Mouse (Mus musculus) left cerebral cortex, adult 8-10 months (tissue): ENCODE measurements around the gene Magi1. TPM values are rescaled to one million over a fixed set of nuclear protein-coding genes. Genes with fewer than 3 reads are reported as not detected.
A peak's percentile ranks its signal among the peaks of the same experiment; 100 is the strongest.
"Not testable (repeated sequence)": the region's sequence is repeated elsewhere in the genome, so short reads cannot be mapped to it uniquely, and the experiment has no call there.

Experiments
- DNase-seq, 2 experiments: peaks; one replicate each; pipeline ENCODE4 v3.0.0; 2022; ENCODE audit warnings: low spot score in 2 of 2
- total RNA-seq, 4 experiments: library from RNA; stranded (reverse); gene quantifications; 2 replicates each; pipeline ENCODE4 v1.2.4; 2022

Gene Magi1
- total RNA-seq, 4 experiments from 2014 or later, result 69.1 to 81.7 (median 71.1) TPM

DNA sequence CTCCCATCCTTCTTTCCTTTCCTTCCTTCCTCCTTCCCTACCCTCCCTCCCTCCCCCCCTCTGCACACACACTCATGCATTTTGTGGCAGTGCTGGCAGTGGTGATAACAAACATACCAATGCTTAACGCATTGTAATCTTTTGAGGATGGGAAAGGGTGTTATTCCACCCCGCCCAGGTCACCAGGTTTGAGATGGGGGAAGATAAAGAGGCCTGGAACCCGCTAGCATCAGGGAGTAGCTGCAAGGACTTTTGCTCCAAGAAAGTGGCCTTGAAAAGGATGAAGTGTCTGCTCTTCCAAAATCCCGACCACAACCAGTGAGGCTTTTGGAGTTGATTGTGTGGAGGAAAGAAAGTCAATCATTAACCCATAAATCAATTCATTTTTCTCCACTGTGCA, 218.9 kb downstream of the Magi1 start:
- no peak for DNase-seq

DNA sequence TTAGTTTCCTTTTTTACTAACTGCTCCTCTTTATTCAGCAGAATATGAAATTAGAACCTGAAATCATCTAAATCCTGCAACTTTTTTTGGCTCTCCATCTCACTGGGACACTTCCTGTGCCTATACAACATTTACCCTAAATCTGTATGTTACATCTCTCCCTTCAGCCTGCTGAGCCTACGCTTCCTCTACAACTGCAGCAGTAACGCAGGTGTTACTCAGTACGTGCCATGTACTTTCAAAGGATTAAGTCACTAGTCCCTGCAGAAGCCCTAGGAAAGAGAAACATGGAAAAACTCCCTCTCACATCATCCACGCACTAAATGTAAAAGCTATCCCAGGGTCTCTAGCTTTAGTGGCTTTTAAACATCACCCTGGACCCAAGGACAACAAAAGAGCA, 220.2 kb downstream of the Magi1 start:
- DNase-seq, result no peak

DNA sequence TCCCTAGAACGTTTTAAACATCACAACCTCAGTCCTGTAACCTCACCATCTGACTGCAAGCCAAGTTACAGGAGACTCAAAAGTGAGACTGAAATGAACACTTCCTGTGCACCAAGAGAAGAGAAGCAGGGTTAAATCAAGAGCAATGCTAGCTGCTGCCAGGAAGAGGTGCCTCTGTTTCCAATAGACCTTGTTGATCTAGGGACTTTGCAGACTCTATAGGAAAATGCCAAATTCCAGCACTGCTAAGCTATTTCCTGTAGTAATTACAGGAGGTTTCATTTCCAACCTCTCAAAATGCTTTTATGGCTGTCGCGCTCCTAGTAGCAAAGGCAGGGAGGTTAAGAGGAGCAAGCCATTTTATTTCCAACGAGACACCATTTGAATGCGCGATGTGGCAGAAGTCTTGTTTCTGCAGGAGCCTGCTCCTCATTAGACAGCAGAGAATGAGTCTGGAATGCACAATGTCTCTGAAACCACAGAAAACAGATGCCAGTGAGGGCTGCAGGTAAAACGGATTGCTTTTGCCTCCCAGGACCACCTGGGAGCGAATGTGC, 222.2 kb downstream of the Magi1 start:
- no peak for DNase-seq

DNA sequence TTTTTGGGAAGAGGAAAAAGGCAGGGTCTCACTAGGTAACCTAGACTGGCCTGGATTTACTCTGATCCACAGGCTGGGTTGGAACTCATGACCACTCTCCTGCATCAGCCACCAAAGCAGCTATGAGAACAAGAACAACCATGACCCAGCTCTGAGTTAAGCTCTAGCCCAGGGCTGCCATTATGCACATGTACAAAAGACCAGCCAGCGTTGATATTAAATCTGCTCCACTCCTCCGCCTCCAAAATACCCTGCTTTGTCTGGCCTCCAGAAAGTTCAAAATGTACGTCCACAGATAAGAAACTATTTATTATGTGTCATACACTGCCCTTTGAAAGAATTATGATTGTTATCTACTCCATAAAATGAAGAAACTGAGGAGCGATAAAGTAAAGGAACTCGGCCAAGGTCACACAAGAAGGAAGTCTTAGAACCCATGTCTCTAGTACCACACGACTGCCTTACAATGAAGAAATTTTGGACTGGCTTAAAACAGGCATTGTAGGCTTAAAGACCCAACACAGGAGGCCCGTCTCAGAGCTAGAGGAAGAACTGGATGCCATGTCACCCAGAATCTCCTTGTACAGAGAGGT, 223.0 kb downstream of the Magi1 start:
- no peak for DNase-seq

DNA sequence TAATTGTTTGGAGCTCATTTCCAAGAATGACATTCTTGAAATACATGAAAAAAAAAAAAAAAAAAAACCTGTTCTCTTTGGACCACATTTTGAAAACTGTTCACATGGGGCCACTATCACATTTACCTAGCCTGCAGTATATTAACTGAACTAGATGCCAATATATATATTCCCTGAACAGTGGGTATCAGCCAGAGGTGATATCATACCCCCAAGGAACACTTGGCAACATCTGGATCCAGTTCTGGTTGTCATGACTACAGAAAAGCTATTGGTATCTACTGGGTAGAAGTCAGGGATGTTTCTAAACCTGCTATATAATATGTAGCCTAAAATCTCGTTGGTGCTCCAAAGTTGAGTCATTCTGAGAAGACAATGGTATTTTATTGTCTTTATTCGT, 224.6 kb downstream of the Magi1 start:
- DNase-seq, result no peak

DNA sequence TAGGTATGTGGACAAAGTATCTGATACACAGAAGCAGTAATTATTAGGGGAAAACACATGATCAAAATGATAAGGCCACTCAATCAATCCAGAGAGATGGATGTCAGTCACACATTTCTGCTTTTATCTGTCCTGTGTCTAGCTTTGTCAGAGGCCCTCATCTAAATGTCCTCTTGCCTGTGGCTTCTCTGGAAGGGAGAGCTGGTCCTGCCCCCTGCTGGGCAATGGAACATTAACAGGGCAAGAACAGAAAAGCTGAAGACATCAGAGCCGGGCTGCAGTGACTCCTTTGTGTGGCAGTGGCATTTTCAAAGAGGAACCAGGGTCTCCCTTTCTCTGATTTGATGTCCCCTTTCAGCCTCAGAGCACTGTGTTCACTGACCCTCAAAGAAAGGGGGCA, 229.8 kb downstream of the Magi1 start:
- peak; percentile 17 to 45 for DNase-seq

DNA sequence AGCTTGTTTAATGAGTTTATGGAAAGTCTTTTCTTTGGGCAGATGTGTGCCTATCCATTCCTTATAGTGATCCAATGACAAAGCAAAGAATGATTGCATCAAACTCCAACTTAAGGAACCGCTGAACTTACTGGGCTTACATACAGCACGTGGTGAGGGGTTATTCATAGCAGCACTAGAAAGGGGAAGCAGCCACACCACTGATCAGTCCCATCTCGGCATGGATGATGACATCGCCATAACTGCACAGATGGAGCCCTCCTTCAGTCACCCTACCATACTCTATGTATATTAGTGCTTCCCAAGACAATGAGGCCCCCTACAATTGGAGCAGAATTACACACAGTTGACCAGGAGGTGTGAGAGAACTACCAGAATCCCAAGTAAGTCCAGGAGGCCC, 238.5 kb downstream of the Magi1 start:
- no peak for DNase-seq

DNA sequence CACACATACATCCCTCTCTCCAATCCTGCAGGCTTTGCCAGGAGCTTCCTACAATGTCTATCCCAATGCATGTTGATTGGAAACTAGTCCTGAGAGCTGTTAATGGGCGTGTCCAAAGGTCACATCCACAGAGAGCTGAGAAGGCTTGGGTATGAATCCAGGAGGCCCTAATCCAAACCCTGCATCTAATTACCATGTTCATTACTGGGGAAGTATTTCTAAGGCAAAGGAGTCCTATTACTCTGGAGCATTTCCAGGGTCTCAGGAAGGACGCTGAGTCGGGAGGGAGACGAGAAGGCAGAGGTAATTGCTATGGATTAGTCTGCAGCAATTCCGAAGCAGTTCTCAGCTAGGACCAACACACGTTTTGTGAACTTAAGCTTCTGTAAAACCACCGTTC, 240.3 kb downstream of the Magi1 start:
- no peak for DNase-seq

DNA sequence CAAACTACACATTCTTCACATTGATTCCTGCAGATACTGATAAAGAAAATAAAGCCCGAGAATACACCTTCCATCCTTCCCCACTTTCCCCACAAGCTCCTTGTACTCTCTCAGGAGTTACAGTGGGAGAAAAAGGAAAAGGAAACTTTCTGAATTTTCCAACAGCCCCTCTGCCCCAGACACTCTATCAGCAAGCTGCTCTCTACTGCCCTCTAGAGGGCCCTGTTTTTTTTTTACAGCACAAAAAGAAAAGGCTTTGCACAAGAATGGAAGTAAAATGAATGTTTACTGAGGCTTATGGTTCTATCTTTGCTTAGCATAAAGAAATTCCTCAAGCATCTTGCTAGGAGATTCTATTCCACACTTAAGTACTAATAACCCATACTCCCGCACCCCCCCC, 243.6 kb downstream of the Magi1 start:
- no peak for DNase-seq

DNA sequence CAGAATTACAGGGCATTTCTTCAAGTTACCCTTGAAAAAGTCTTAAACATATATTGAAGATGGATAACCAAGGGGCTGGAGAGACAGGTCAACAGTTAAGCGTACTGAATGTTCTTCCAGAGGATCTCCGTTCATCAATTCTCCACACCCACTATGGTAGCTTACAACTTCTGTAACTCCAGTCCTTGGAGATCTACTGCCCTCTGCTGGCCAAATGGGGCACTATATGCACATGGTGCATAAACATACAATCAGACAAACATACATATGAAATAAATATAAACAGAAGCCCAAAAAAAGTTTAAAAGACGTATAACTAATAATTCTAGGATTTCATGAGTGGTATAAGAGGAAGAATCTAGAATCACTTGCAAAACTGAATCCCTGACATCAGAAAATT, 244.8 kb downstream of the Magi1 start:
- no peak for DNase-seq

DNA sequence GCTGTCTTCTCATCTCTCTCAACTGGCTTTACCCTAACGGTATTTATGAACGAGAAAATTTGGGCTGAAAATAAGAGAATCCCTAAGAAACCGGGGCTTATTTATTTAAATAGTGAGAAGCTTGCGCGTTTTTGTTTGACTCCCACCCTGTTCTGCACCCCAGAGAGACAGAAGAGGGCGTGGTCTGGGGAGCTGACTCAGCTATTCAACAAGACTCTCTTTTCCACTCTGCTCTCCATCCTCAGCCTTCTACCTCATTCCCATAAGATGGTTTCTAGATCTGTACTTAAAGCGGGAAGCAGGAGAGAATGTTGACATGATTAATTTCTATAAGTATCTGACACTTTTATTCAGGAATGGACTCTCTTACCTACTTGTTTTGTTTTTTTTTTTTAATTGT, 247.2 kb downstream of the Magi1 start:
- no peak for DNase-seq

DNA sequence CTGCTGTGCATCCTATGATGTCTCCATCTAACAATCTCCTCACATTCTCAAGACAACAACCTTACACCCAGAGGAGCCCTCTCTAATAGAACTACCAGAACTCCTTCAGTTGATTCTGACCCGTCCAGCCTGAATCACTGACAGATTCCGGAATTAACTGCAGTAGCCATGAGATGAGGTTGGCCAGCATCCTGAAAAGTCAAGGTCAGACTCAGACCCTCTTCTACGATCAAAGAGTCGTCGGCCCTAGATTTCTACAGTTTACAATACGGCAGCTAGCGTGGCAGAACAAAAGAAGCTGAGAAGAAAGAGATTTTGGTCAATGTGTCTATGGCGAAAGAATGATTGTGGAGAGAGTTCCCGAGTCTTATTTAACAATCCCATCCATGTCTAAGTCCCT, 257.4 kb downstream of the Magi1 start:
- no peak for DNase-seq

DNA sequence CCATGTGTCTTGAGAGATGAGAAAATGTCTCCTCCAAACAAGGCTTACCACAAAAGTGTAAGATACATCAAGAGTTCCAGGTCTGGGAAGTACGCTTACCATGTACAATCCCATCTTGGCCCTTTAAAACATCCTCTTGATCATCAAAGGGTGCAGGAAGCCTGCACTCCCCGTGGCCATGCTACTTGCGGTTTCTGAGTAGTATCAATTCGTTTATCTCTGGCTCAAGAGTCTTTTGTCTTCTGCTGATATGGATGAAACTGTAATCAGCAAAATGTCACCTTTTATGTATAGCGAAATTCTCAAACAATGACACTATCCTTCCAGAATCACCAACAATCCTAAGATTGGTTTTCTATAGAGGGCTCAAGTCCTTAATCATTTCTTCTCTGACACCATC, 261.3 kb downstream of the Magi1 start:
- DNase-seq, result no peak

DNA sequence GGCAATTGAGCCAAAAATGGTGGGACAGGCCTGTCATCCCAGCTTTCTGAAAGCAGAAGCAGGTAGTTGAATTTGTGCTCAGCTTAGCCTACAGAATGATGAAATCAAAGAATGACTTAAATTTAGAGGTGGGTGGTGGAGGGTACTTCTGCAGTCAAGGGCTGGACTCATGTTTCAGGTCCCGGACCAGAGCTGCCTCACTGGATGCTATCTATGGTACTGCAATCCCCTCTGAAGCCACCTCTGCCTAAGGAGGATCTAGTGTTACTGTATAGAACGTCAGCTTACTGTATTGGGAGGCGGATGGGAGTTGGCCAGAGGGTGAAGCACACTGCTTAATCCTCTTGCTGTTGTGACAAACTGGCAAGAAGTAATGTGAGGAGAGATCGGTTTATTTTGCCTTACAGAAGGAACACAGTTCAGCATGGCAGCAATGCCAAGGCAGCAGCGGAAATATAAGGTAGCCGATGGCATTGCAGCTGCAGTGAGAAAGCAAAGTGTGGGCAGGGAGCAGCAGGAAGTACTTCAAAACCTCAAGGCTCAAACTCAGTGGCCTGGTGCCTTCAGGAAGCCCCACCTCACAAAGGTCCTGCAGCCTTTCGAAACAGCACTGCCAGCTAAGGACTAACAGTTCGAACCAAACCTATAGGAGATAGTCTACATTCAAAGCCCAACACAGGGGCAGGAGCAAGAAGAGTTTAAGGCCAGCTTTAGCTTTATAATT, 262.3 kb downstream of the Magi1 start:
- no peak for DNase-seq

DNA sequence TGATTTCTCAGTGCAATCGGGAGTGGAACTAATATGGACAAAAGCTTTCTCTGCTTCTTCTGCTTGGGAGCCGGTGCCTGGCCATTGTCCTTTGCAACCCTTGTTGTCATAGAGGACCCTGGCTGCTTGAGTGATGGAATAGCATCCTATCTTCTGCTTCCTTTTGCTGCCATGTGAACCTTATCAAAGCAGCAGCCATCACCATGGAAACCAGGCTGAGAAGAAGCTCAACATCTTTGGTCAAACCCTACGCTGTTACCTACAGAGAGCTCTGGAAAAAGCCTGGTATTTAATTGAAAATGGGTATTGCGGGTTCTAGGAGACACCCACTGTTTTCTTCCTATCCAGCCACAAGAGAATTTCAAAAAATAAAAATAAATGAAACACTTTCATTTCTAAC, 263.2 kb downstream of the Magi1 start:
- DNase-seq, result peak in 1 of 2 experiments; percentile 22

DNA sequence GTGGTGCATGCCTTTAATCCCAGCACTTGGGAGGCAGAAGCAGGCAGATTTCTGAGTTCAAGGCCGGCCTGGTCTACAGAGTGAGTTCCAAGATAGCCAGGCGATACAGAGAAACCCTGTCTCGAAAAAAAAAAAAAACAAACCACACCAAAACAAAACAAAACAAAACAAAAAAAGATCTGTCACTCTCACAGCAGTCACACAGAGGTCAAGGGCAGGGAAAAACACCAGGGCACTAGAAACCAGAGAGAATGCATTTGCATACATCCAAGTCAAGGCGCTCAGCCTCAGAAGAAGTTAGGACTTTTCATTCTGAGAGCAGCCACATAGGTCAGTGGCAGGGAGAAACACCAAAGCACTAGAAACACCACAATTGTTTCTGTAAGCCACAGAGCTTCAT, 263.8 kb downstream of the Magi1 start:
- no peak for DNase-seq

DNA sequence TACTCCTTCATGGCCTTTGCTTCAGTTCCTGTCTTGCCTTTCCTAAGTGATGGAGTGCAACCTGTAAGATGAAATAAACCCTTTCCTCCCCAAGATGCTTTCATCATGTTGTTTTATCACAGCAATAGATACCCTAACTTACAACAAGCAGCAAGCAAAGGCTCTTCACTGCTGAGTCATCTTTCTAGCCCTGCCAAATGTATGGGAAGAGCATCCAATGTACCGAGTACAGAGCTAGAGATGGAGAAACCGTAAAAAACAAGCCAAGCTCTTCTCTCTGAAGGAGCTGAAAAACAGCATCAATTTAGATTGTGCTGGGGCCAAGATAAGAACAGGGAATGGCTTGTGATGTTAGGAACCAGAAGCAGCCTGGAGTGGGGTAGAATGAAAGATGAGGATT, 270.0 kb downstream of the Magi1 start:
- no peak for DNase-seq

DNA sequence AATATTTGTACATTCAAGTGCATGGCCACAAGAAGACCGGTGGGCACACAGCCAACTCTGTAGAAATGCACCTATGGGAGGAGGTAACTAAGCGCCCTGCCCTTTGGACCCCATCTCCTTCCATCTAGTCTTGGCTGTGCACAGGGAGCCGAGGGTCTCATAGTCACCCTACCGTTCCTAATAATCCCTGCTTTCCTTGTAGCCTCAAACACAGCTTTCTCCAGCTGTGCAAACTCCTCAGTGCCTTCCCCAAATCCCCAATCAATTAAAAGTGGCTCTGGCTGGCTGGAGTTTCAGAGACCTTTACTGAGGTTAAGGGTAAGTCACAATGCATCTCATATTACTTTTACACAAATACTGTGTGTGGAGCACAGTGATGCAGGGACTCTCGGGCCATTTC, 271.8 kb downstream of the Magi1 start:
- no peak for DNase-seq

DNA sequence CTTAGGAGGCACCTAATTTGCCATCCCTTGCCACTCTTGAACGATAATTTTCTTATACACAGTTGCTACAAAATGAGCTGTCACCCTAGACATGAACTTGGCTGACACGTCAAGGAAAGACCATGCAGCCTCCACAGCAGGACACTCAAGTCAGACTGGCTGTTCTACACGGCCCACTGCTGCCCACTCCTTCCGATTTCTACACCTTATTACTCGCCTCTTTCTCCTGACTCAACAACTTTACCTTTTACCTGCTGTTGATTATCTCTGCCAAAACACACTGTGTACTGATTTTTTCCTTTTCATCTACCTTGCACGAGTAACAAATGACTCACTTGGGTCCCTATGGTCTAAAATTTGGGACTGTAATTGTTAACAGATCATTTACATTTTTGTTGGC, 272.2 kb downstream of the Magi1 start:
- DNase-seq, result no peak

DNA sequence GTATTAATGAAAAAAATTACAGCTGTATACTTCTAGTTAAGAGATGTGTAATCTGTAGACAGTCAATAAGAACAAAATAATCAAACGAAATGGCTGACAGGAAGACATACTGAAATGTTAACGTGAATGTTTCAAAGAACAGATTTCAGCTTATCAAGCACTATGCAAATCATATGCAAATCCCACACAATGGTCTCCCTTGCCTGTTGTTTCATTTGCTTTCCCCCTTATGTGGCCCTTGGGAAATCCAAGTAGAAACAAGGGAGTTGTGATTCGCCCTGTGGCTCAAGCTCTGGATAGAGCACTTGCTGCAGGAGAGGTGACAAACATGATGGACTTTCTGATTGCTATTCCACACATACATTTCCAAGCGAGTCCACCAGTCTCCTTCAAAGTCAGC, 275.1 kb downstream of the Magi1 start:
- no peak for DNase-seq

DNA sequence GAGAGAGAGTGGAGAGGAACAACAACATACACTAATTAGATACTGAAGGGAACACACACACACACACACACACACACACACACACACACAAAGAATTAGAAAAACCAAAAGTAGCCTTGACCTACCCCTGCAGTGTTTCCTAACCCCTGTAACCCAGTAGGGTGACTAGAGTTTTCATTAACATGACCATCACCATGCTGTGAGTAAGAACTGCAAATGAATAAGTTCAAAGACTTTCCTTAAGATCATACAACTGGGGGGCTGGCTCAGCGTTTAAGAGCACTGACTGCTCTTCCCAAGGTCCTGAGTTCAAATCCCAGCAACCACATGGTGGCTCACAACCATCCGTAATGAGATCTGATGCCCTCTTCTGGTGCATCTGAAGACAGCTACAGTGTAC, 280.1 kb downstream of the Magi1 start:
- DNase-seq, result not testable (repeated sequence)

DNA sequence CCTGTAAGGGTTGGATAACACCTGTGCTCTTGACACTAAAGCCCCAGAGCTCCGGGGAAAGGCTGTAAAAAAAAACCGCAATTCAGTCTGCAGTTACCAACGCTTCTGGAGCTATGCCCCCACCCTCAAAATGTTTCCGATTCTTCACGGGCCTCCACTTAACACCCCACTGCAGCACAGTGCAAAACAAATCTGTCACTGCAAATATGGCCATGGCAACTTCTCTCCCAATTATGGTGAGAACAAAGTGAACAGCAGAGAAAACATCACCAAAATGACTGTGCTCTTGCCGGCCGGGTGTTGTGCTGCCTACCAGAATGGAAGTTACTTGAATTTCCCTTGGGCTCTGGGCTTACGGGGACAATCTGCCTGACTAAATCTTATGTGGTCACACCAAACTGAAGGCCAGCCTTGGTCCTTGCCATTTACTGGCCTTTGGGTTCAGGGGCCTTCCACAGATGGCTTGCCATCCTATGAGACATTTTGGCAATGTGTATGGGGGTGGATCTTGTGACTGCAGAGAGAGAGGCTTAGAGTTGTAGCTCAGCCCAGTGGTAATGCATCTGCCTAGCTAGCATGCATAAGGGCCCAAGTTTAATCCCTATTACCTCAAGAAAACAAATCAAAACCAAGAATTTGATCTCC, 286.8 kb downstream of the Magi1 start:
- DNase-seq, result no peak

DNA sequence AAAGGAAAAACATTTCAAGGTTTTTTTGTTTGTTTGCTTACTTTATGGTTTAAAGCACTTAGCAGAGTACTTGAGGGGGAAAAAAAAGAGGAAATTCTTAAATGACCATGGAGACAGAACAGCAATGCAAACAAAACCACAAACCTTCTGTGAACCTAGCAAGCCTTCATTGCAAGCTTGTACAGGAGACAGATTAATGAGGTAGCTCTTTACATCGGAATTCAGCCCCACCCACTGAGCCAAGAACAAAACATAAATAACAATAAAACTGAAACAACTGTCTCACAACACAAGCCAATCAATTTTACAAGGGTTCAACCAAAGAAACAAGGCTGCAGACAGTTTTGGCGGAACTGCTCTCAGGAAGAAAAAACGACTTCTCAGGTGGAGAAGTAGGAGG, 296.2 kb downstream of the Magi1 start:
- DNase-seq, result no peak
